ENCODE assay signal across 15 mouse cellular contexts in the genomic region with DNA sequence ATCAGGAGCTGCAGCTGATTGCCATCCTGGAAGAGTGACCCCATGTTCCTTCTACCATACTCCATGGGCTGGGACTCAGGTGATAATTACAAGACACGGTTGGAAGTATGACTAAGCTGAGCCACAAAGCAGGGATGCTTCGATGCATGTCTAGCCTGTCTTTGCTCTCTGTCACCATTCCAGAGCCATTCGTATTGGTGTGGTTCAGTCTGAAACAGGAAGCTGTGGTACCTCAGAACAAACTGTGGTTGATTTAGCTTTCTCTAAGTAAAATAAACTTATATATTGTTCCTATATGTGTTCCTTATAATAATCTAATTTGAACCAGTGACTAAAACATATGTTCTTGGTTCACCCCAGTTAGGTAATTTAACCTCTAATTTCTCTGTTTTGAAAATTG.
DNase-seq lines count a peak whose midpoint lies in the region; ATAC-seq lines count a peak whose summit lies in the region.
"Had no signal": no experiment of that assay in that cellular context is flagged by ENCODE, and none has a peak within 500 bp of the region (broad histone marks: within the 10 kb centered on the region; RNA-seq: fewer than 3 reads in every experiment).

No protein-coding gene starts in this region.

- H3K27me3 ChIP-seq in heart, embryonic 13.5 days (replicated peaks) = no peaks in the 10 kb centered on the region
- H3K27me3 ChIP-seq: kidney, embryonic 15.5 days; liver, embryonic 15.5 days had no signal

- WGBS in heart, embryonic 13.5 days = 69% methylated on average over 3 of the region's 3 CpGs

- no peak for ATAC-seq in heart, embryonic 13.5 days (ENCODE audit: extremely low read depth, insufficient number of reproducible peaks, low FRiP score, low TSS enrichment)
- peak; percentile 46; the same call in 1 of the 2 replicates for ATAC-seq in common myeloid progenitor, adult 5-6 weeks (replicated peaks; ENCODE audit: low read depth, poor library complexity, severe bottlenecking)
- ATAC-seq in monocyte, adult 5-6 weeks (replicated peaks; ENCODE audit: insufficient number of reproducible peaks, low FRiP score, low TSS enrichment, poor library complexity, severe bottlenecking) = peak; percentile 40; the same call in 1 of the 2 replicates

- no peaks in the 10 kb centered on the region for H3K9me3 ChIP-seq in heart, embryonic 13.5 days
- H3K9me3 ChIP-seq: kidney, embryonic 15.5 days; liver, embryonic 15.5 days had no signal

- H3K36me3 ChIP-seq in heart, embryonic 13.5 days = no peaks in the 10 kb centered on the region
- H3K36me3 ChIP-seq: kidney, embryonic 15.5 days; liver, embryonic 15.5 days had no signal

- DNase-seq in heart, postnatal 25 days (ENCODE audit: low spot score) = no peak
- peak; percentile 72 for DNase-seq in 416B (ENCODE audit: low read depth)
- DNase-seq in retina, postnatal 1 day = no peak
- DNase-seq in yolk sac, embryonic 10.5 days (ENCODE audit: low spot score) = no peak
- DNase-seq in heart, postnatal 36 days = no peak
- DNase-seq: cerebellum, adult 11 months; gastrocnemius, postnatal 36 days; lung, postnatal 14 days; spleen, adult 18-20 months had no signal

- H3K27ac ChIP-seq in heart, embryonic 13.5 days (replicated peaks) = 0 out of 2 replicates have a peak overlapping the region, but pooled peaks have one; percentile 70
- H3K27ac ChIP-seq: kidney, embryonic 15.5 days; liver, embryonic 15.5 days had no signal

- H3K9ac ChIP-seq in heart, embryonic 13.5 days = no peak overlapping the region
- H3K9ac ChIP-seq: kidney, embryonic 15.5 days; liver, embryonic 15.5 days had no signal

- no peak overlapping the region for H3K4me3 ChIP-seq in heart, embryonic 13.5 days
- H3K4me3 ChIP-seq: kidney, embryonic 15.5 days; liver, embryonic 15.5 days had no signal

- no peak overlapping the region for H3K4me2 ChIP-seq in heart, embryonic 13.5 days
- H3K4me2 ChIP-seq: kidney, embryonic 15.5 days; liver, embryonic 15.5 days; midbrain, embryonic 11.5 days had no signal

- intact Hi-C loops in heart, postnatal 25 days (cut with DNase I) = no loop called here
- intact Hi-C loops in heart, postnatal 36 days (cut with DNase I) = loop anchor here (5.0 kb wide), 2 partner anchors 149 to 931 kb away; no protein-coding TSS in a partner anchor

- peaks cover 58% of the 10 kb centered on the region for H3K4me1 ChIP-seq in heart, embryonic 13.5 days
- H3K4me1 ChIP-seq: liver, embryonic 15.5 days had no signal
